In genomic region chr10:40082668-40083067, GRCm38 (mm10) we compare ENCODE assay signal across 26 mouse cellular contexts. TPM values are rescaled to one million over a fixed set of nuclear protein-coding genes. Genes with fewer than 3 reads are reported as not detected.
"Had no signal": no experiment of that assay in that cellular context is flagged by ENCODE, and none has a peak within 500 bp of the region (broad histone marks: within the 10 kb centered on the region; RNA-seq: fewer than 3 reads in every experiment).

No protein-coding gene starts in this region.

- H3K36me3 ChIP-seq: hindbrain, embryonic 10.5 days; hindbrain, embryonic 12.5 days; intestine, embryonic 15.5 days; limb, embryonic 10.5 days; limb, embryonic 12.5 days had no signal

- DNase-seq: gastrocnemius, postnatal 14 days; gastrocnemius, postnatal 36 days; kidney, adult 18-20 months; kidney, adult 8-10 months; kidney, postnatal 10 days; kidney, postnatal 25 days; kidney, postnatal 4 days; liver; liver, embryonic 13.5 days; liver, postnatal 0 days had no signal

- H3K4me3 ChIP-seq: hindbrain, embryonic 10.5 days; hindbrain, embryonic 12.5 days; intestine, embryonic 15.5 days; layer of hippocampus, adult 2 months; left cerebral cortex, adult 2 months; limb, embryonic 10.5 days; limb, embryonic 12.5 days; liver, embryonic 13.5 days; liver, embryonic 15.5 days had no signal

- H3K27ac ChIP-seq: hindbrain, embryonic 10.5 days; hindbrain, embryonic 12.5 days; hindbrain, embryonic 14.5 days; intestine, embryonic 15.5 days; layer of hippocampus, adult 2 months; left cerebral cortex, adult 2 months; limb, embryonic 10.5 days; limb, embryonic 12.5 days; liver, embryonic 13.5 days; liver, embryonic 15.5 days had no signal

- ATAC-seq: forebrain, embryonic 16.5 days; hindbrain, embryonic 16.5 days; inflammation-experienced regulatory T-cells, adult 6 months; intestine, embryonic 15.5 days; intestine, postnatal 0 days; liver, postnatal 0 days had no signal

- H3K4me1 ChIP-seq: hindbrain, embryonic 12.5 days; liver, embryonic 15.5 days had no signal

- H3K27me3 ChIP-seq: hindbrain, embryonic 12.5 days; intestine, embryonic 15.5 days; limb, embryonic 12.5 days; liver, embryonic 13.5 days; liver, embryonic 15.5 days had no signal

- H3K4me2 ChIP-seq: heart, embryonic 11.5 days; hindbrain, embryonic 12.5 days; hindbrain, embryonic 14.5 days; intestine, embryonic 15.5 days; limb, embryonic 12.5 days; liver, embryonic 11.5 days; liver, embryonic 13.5 days; liver, embryonic 15.5 days had no signal

- H3K9me3 ChIP-seq: hindbrain, embryonic 10.5 days; hindbrain, embryonic 12.5 days; intestine, embryonic 15.5 days; limb, embryonic 10.5 days; limb, embryonic 12.5 days; liver, embryonic 13.5 days; liver, embryonic 15.5 days had no signal

- H3K9ac ChIP-seq: hindbrain, embryonic 12.5 days; hindbrain, embryonic 14.5 days; intestine, embryonic 15.5 days; limb, embryonic 12.5 days; liver, embryonic 13.5 days; liver, embryonic 15.5 days; liver, postnatal 0 days had no signal

RNA-seq across cellular contexts. Expression of gene Mfsd4b1, which starts 57.6 kb away (rescaled TPM):
- total RNA-seq: granulocyte monocyte progenitor cell, adult 5-6 weeks had no signal
- polyA plus RNA-seq: hindbrain, embryonic 10.5 days; inflammation-experienced regulatory T-cells, adult 6 months; limb, embryonic 10.5 days had no signal
